In genomic region chr16:26104274-26104673, GRCm38 (mm10) we compare ENCODE assay signal across 8 mouse cellular contexts. TPM values are rescaled to one million over a fixed set of nuclear protein-coding genes. Genes with fewer than 3 reads are reported as not detected.
A peak's percentile ranks its signal among the peaks of the same experiment; 100 is the strongest.
DNase-seq lines count a peak whose midpoint lies in the region; ATAC-seq and TF ChIP-seq lines count a peak whose summit lies in the region.
"Had no signal": no experiment of that assay in that cellular context is flagged by ENCODE, and none has a peak within 500 bp of the region (broad histone marks: within the 10 kb centered on the region; RNA-seq: fewer than 3 reads in every experiment).

No protein-coding gene starts in this region.

- ATAC-seq in kidney, postnatal 0 days (replicated peaks; ENCODE audit: low FRiP score, low read depth), result no peak
- ATAC-seq in forebrain, embryonic 13.5 days, result no peak
- no peak for ATAC-seq in intestine, postnatal 0 days
- no peak for ATAC-seq in neural tube, embryonic 12.5 days (ENCODE audit: low FRiP score, low read depth)

- H3K4me1 ChIP-seq in kidney, postnatal 0 days (replicated peaks; ENCODE audit: insufficient read depth, low read length), result peaks cover 21% of the 10 kb centered on the region
- peaks cover 8% of the 10 kb centered on the region for H3K4me1 ChIP-seq in forebrain, embryonic 13.5 days
- no peaks in the 10 kb centered on the region for H3K4me1 ChIP-seq in intestine, postnatal 0 days (replicated peaks; ENCODE audit: control insufficient read depth, insufficient read depth, low read length)
- peaks cover 9% of the 10 kb centered on the region; the same call in 1 of the 2 replicates for H3K4me1 ChIP-seq in neural tube, embryonic 12.5 days

- WGBS in kidney, postnatal 0 days, result 47% methylated on average over 4 of the region's 4 CpGs
- 40% methylated on average over 4 of the region's 4 CpGs for WGBS in forebrain, embryonic 13.5 days
- WGBS in intestine, postnatal 0 days, result 30% methylated on average over 4 of the region's 4 CpGs
- 41% methylated on average over 4 of the region's 4 CpGs for WGBS in neural tube, embryonic 12.5 days

- no peak for DNase-seq in kidney, postnatal 0 days (ENCODE audit: low spot score)
- no peak for DNase-seq in kidney, postnatal 25 days
- DNase-seq in spleen, postnatal 10 days (ENCODE audit: low spot score in 2 of 2), result no peak
- DNase-seq in thymus, postnatal 4 days, result no peak
- DNase-seq: cerebellum, adult 9-10 months had no signal

- no peaks in the 10 kb centered on the region for H3K27me3 ChIP-seq in kidney, postnatal 0 days (ENCODE audit: insufficient read depth, low read length)
- H3K27me3 ChIP-seq in forebrain, embryonic 13.5 days, result peaks cover 7% of the 10 kb centered on the region; the same call in 1 of the 2 replicates
- H3K27me3 ChIP-seq in intestine, postnatal 0 days (replicated peaks; ENCODE audit: control insufficient read depth, insufficient read depth, low read length), result peaks cover 4% of the 10 kb centered on the region; the same call in 1 of the 2 replicates
- H3K27me3 ChIP-seq in neural tube, embryonic 12.5 days (replicated peaks), result no peaks in the 10 kb centered on the region

- H3K9ac ChIP-seq in kidney, postnatal 0 days (ENCODE audit: low read depth, low read length), result 0 out of 2 replicates have a peak overlapping the region, but pooled peaks have one; percentile 80
- H3K9ac ChIP-seq in forebrain, embryonic 13.5 days, result no peak overlapping the region
- no peak overlapping the region for H3K9ac ChIP-seq in intestine, postnatal 0 days (ENCODE audit: low read depth, low read length)
- no peak overlapping the region for H3K9ac ChIP-seq in neural tube, embryonic 12.5 days

- H3K36me3 ChIP-seq in kidney, postnatal 0 days (ENCODE audit: insufficient read depth, low read length), result no peaks in the 10 kb centered on the region
- no peaks in the 10 kb centered on the region for H3K36me3 ChIP-seq in forebrain, embryonic 13.5 days (ENCODE audit: poor library complexity, severe bottlenecking)
- no peaks in the 10 kb centered on the region for H3K36me3 ChIP-seq in intestine, postnatal 0 days (ENCODE audit: control insufficient read depth, insufficient read depth)
- H3K36me3 ChIP-seq in neural tube, embryonic 12.5 days, result no peaks in the 10 kb centered on the region

- H3K4me2 ChIP-seq in kidney, postnatal 0 days (ENCODE audit: low read length), result peak overlapping the region; percentile 88
- H3K4me2 ChIP-seq in forebrain, embryonic 13.5 days, result peak overlapping the region; percentile 91
- H3K4me2 ChIP-seq in intestine, postnatal 0 days (replicated peaks; ENCODE audit: low read depth), result peak overlapping the region; percentile 84
- H3K4me2 ChIP-seq in neural tube, embryonic 12.5 days (replicated peaks), result peak overlapping the region; percentile 88

- no peaks in the 10 kb centered on the region for H3K9me3 ChIP-seq in kidney, postnatal 0 days (replicated peaks; ENCODE audit: low read length)
- no peaks in the 10 kb centered on the region for H3K9me3 ChIP-seq in forebrain, embryonic 13.5 days (replicated peaks)
- H3K9me3 ChIP-seq in intestine, postnatal 0 days (ENCODE audit: control insufficient read depth), result no peaks in the 10 kb centered on the region
- H3K9me3 ChIP-seq in neural tube, embryonic 12.5 days, result no peaks in the 10 kb centered on the region

- H3K4me3 ChIP-seq in kidney, postnatal 0 days (replicated peaks; ENCODE audit: low read depth, low read length), result peak overlapping the region; percentile 87
- H3K4me3 ChIP-seq in forebrain, embryonic 13.5 days, result peak overlapping the region; percentile 72; the same call in 1 of the 2 replicates
- H3K4me3 ChIP-seq in intestine, postnatal 0 days (ENCODE audit: low read depth, low read length), result peak overlapping the region; percentile 66
- H3K4me3 ChIP-seq in neural tube, embryonic 12.5 days, result 0 out of 2 replicates have a peak overlapping the region, but pooled peaks have one; percentile 61

- TF ChIP-seq CTCF in kidney, postnatal 0 days (IDR thresholded peaks at IDR 0.05; ENCODE audit: low read depth), result no peak
- no peak for TF ChIP-seq CTCF in intestine, postnatal 0 days (IDR thresholded peaks at IDR 0.05; ENCODE audit: low read depth)

- H3K27ac ChIP-seq in kidney, postnatal 0 days, result peak overlapping the region; percentile 91; the same call in 1 of the 2 replicates
- no peak overlapping the region for H3K27ac ChIP-seq in forebrain, embryonic 13.5 days
- H3K27ac ChIP-seq in intestine, postnatal 0 days (ENCODE audit: low read depth, low read length), result no peak overlapping the region
- H3K27ac ChIP-seq in neural tube, embryonic 12.5 days, result no peak overlapping the region

RNA-seq across cellular contexts. Expression of gene P3h2, which starts 1.3 kb away (rescaled TPM):
- 12.0 and 14.7 TPM in 2 replicates for polyA plus RNA-seq in kidney, postnatal 0 days (2015; fragmentation: Nextera tagmentation; extraction: Ambion mirVana)
- 0.32 and 0.78 TPM in 2 replicates for polyA plus RNA-seq in forebrain, embryonic 13.5 days (2015; fragmentation: Nextera tagmentation; extraction: Ambion mirVana)
- 1.4 and 1.8 TPM in 2 replicates for polyA plus RNA-seq in intestine, postnatal 0 days (2015; fragmentation: Nextera tagmentation; extraction: Ambion mirVana)
- polyA plus RNA-seq in neural tube, embryonic 12.5 days (2016; fragmentation: Nextera tagmentation; extraction: Ambion mirVana), result 2.1 and 2.9 TPM in 2 replicates
